Mouse (Mus musculus) embryonic facial prominence, embryonic 11.5 days (tissue): Measurements from ENCODE around the gene Wdfy4. TPM values are rescaled to one million over a fixed set of nuclear protein-coding genes. Genes with fewer than 3 reads are reported as not detected.

Experiments
- ATAC-seq: fragments of 200-750 bp; cut with Nextera tagmentation; replicated peaks from 2 replicates; pipeline ENCODE4 v1.8.0; 2017; ENCODE audit warnings: low read depth; ENCODE audit not compliant: insufficient number of reproducible peaks, low FRiP score, low TSS enrichment
- DNase-seq: peaks from one replicate; pipeline ENCODE4 v3.0.0-alpha.2; 2015; ENCODE audit warnings: low spot score
- H3K27ac ChIP-seq: fragments of 300-500 bp; sonication (generic); replicated peaks from 2 replicates; pipeline ENCODE4 v1.5.1; 2014; ENCODE audit warnings: mild to moderate bottlenecking, low read depth, low read length, control low read depth
- H3K27me3 ChIP-seq: fragments of 300-500 bp; sonication (generic); 2 replicates; pipeline ENCODE4 v1.6.1; 2014; ENCODE audit warnings: mild to moderate bottlenecking, low read length, moderate library complexity, mixed read lengths; ENCODE audit not compliant: control insufficient read depth, insufficient read depth
- H3K36me3 ChIP-seq: fragments of 300-500 bp; sonication (generic); replicated peaks from 2 replicates; pipeline ENCODE4 v1.6.1; 2014; ENCODE audit warnings: low read depth, mild to moderate bottlenecking, low read length, moderate library complexity, mixed read lengths; ENCODE audit not compliant: control insufficient read depth, insufficient read depth
- H3K4me1 ChIP-seq: fragments of 300-500 bp; sonication (generic); 2 replicates; pipeline ENCODE4 v1.6.1; 2014; ENCODE audit warnings: low read length, mixed read lengths; ENCODE audit not compliant: control insufficient read depth, insufficient read depth
- H3K4me2 ChIP-seq: fragments of 300-500 bp; sonication (generic); 2 replicates; pipeline ENCODE4 v1.6.1; 2014; ENCODE audit warnings: low read depth, mild to moderate bottlenecking, control low read depth, low read length, moderate library complexity
- H3K4me3 ChIP-seq: fragments of 300-500 bp; sonication (generic); 2 replicates; pipeline ENCODE4 v1.5.1; 2014; ENCODE audit warnings: low read depth, low read length, control low read depth
- H3K9ac ChIP-seq: fragments of 300-500 bp; sonication (generic); replicated peaks from 2 replicates; pipeline ENCODE4 v1.6.1; 2014; ENCODE audit warnings: mild to moderate bottlenecking, control low read depth, low read length
- H3K9me3 ChIP-seq: fragments of 300-500 bp; sonication (generic); replicated peaks from 2 replicates; pipeline ENCODE4 v1.6.1; 2016; ENCODE audit warnings: mild to moderate bottlenecking, low read length, inconsistent platforms, mixed read lengths; ENCODE audit not compliant: control insufficient read depth
- WGBS: fragments of 180-500 bp; shearing (Covaris S2); extraction: QIAGEN DNeasy Blood & Tissue Kit; methylation state at CpG from one replicate; pipeline ENCODE4 v1.1.7; 2014; 5-methylcytosine and 5-hydroxymethylcytosine counted together
- polyA plus RNA-seq: library from polyadenylated mRNA; unstranded; fragments of >200 nt; fragmentation: Nextera tagmentation; extraction: Ambion mirVana; gene quantifications from 2 replicates; pipeline ENCODE4 v1.2.1, GENCODE M21; 2014

Wdfy4 gene
- polyA plus RNA-seq, 1 experiment from 2014 or later: 0.08 TPM

- 0 out of 2 replicates have a peak, but pooled peaks have one; percentile 44 for ATAC-seq
Observed at GRCm38 (mm10) chr14:32994954-32995636, 190.2 kb downstream of the Wdfy4 start.

GRCm38 (mm10) chr14:32991082-32991481 is 194.2 kb downstream of the Wdfy4 start, which contains the start of gene Lrrc18:
Gene Lrrc18 (plus strand): TSS chr14:32991382.
- H3K9me3 ChIP-seq: no peaks in the 10 kb centered on the region
- DNase-seq: no peak
- H3K4me1 ChIP-seq: peaks cover 3% of the 10 kb centered on the region
- H3K27me3 ChIP-seq: no peaks in the 10 kb centered on the region
- ATAC-seq: no peak
- no peaks in the 10 kb centered on the region for H3K36me3 ChIP-seq
- H3K27ac ChIP-seq: no peak within 1 kb of the TSS
- no peak within 1 kb of the TSS for H3K9ac ChIP-seq
- 95% methylated on average over 2 of the region's 2 CpGs for WGBS
- no peak within 1 kb of the TSS for H3K4me3 ChIP-seq
- no peak within 1 kb of the TSS for H3K4me2 ChIP-seq

More at GRCm38 (mm10) chr14:32994954-32995636, 190.2 kb downstream of the Wdfy4 start:
- Histone ChIP-seq H3K4me2 (peak overlapping the region; percentile 13; the same call in 1 of the 2 replicates), H3K36me3 (no peaks in the 10 kb centered on the region), H3K27me3 (no peaks in the 10 kb centered on the region), H3K27ac (no peak overlapping the region), H3K4me1 (peaks cover 4% of the 10 kb centered on the region), H3K9ac (no peak overlapping the region), H3K4me3 (no peak overlapping the region), H3K9me3 (no peaks in the 10 kb centered on the region)
- peak; percentile 77 for DNase-seq
- 6% methylated on average over 10 of the region's 10 CpGs for whole genome bisulfite sequencing

- WGBS: 72% methylated on average over 4 of the region's 4 CpGs
- Histone ChIP-seq H3K9ac (no peak overlapping the region), H3K4me3 (no peak overlapping the region), H3K36me3 (no peaks in the 10 kb centered on the region), H3K27me3 (no peaks in the 10 kb centered on the region), H3K27ac (no peak overlapping the region), H3K4me1 (no peaks in the 10 kb centered on the region), H3K4me2 (no peak overlapping the region), H3K9me3 (no peaks in the 10 kb centered on the region)
- ATAC-seq: no peak
- DNase-seq: no peak
Observed at GRCm38 (mm10) chr14:32986659-32987058, 198.6 kb downstream of the Wdfy4 start.

- no peaks in the 10 kb centered on the region for H3K9me3 ChIP-seq
- ATAC-seq (no peak), DNase-seq (no peak)
- no peak overlapping the region for H3K9ac ChIP-seq
- no peaks in the 10 kb centered on the region for H3K36me3 ChIP-seq
- WGBS: 64% methylated on average over 6 of the region's 6 CpGs
- no peak overlapping the region for H3K27ac ChIP-seq
- H3K4me2 ChIP-seq: no peak overlapping the region
- H3K4me3 ChIP-seq: no peak overlapping the region
- no peaks in the 10 kb centered on the region for H3K27me3 ChIP-seq
- no peaks in the 10 kb centered on the region for H3K4me1 ChIP-seq
Observed at GRCm38 (mm10) chr14:32984176-32984738, 201.1 kb downstream of the Wdfy4 start.

DNA sequence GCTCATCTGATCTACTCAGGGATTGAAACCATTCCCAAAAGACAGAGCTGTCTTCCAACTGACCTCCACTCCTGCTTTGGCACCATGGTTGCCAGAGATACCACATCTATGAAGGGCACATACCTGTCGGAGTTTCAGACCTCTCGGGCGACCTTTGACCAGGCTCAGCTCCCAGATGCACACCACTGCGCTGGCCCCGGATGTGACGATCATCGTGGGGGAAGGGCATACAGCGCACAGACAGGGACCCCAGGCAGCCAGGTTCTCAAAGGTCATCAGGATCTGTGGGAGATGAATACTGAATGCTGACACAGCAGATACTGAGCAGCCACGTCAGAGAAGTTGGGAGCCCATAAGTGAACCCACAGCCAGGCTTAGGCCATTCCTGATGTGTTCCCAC is 214.6 kb downstream of the Wdfy4 start:
- Histone ChIP-seq H3K4me1 (no peaks in the 10 kb centered on the region; the same call in 1 of the 2 replicates), H3K4me2 (no peak overlapping the region), H3K36me3 (no peaks in the 10 kb centered on the region), H3K27me3 (no peaks in the 10 kb centered on the region), H3K9me3 (no peaks in the 10 kb centered on the region), H3K4me3 (no peak overlapping the region), H3K9ac (no peak overlapping the region), H3K27ac (no peak overlapping the region)
- 68% methylated on average over 9 of the region's 9 CpGs for WGBS
- ATAC-seq (no peak), DNase-seq (no peak)

DNA sequence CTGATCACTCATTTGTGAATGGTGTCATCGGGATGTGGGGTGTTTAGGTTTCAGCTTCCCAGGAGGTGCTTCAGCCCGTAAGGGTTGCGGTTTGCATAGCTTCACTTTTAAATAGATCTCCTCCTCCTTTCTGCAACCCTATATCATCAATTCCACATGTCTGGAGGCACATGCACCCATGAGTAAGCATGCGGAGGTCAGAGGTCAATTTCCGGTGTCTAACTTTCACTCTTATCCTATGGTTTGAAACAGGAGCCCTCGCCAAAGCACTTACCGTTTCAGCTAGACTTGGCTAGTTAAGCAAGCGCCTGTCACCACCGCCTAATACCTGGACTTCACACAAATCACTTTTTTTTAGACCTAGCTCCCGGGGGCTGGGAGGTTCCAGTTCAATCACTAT is 220.6 kb downstream of the Wdfy4 start:
- Histone ChIP-seq H3K27me3 (no peaks in the 10 kb centered on the region), H3K4me2 (no peak overlapping the region), H3K36me3 (no peaks in the 10 kb centered on the region), H3K9me3 (no peaks in the 10 kb centered on the region), H3K9ac (no peak overlapping the region), H3K27ac (no peak overlapping the region), H3K4me1 (no peaks in the 10 kb centered on the region; the same call in 1 of the 2 replicates), H3K4me3 (no peak overlapping the region)
- WGBS: 44% methylated on average over 10 of the region's 10 CpGs
- ATAC-seq: no peak
- peak; percentile 62 for DNase-seq

GRCm38 (mm10) chr14:32960481-32960880 is 224.8 kb downstream of the Wdfy4 start:
- no peaks in the 10 kb centered on the region for H3K4me1 ChIP-seq
- peak; percentile 79 for DNase-seq
- H3K36me3 ChIP-seq: no peaks in the 10 kb centered on the region
- H3K9ac ChIP-seq: no peak overlapping the region
- no peaks in the 10 kb centered on the region for H3K9me3 ChIP-seq
- no peaks in the 10 kb centered on the region for H3K27me3 ChIP-seq
- no peak overlapping the region for H3K4me3 ChIP-seq
- no peak for ATAC-seq
- WGBS: 31% methylated on average over 5 of the region's 5 CpGs
- no peak overlapping the region for H3K4me2 ChIP-seq
- no peak overlapping the region for H3K27ac ChIP-seq

DNA sequence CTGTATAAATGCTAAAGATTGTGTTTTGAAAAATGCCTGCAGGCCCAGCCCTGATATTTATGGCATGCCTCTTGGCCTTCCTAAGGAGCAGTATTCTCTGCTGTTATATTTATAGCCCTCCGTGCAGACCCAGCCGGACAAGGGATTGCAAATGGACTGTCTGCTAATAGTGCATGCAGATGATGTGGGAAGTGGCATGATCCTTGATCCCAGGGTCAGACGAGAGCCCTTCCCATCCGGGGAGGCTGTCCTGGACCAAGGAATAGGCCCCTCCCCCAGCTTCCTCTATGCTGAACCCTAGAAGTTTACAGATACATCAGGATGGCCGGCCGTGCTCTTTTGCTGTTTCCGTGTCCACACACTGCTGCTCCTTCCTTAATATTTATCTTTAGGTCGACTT is 226.6 kb downstream of the Wdfy4 start:
- 45% methylated on average over 8 of the region's 8 CpGs for WGBS
- Histone ChIP-seq H3K4me3 (no peak overlapping the region), H3K4me2 (no peak overlapping the region), H3K36me3 (no peaks in the 10 kb centered on the region), H3K27ac (no peak overlapping the region), H3K27me3 (no peaks in the 10 kb centered on the region), H3K4me1 (no peaks in the 10 kb centered on the region), H3K9me3 (no peaks in the 10 kb centered on the region), H3K9ac (no peak overlapping the region)
- no peak for DNase-seq
- no peak for ATAC-seq
